Mouse (Mus musculus) embryonic fibroblast, embryonic 13.5 days (primary cell): Measurements from ENCODE around the gene Slc37a3.
A peak's percentile ranks its signal among the peaks of the same experiment; 100 is the strongest.

ENCODE experiments used
- CTCF ChIP-seq: IDR thresholded peaks from 2 replicates; pipeline ENCODE4 v1.5.1; 2011; ENCODE audit warnings: mild to moderate bottlenecking, control low read depth, low read length, moderate library complexity, borderline replicate concordance; ENCODE audit not compliant: insufficient read depth
- POLR2A ChIP-seq: IDR thresholded peaks from 2 replicates; pipeline ENCODE4 v1.6.1; 2011; ENCODE audit warnings: low read depth, mild to moderate bottlenecking, control low read depth, low read length, moderate library complexity

GRCm38 (mm10) chr6:39415762-39416161 is 38.3 kb upstream of the Slc37a3 start:
- TF ChIP-seq POLR2A (no peak), CTCF (peak; percentile 30; the same call in 1 of the 2 replicates)
